Mouse (Mus musculus) 416B (cell line): ENCODE data around the gene St8sia1.
A peak's percentile ranks its signal among the peaks of the same experiment; 100 is the strongest.

Source experiments
- DNase-seq: peaks from one replicate; pipeline ENCODE4 v3.0.0; 2011; ENCODE audit warnings: low read depth

The St8sia1 gene

DNA sequence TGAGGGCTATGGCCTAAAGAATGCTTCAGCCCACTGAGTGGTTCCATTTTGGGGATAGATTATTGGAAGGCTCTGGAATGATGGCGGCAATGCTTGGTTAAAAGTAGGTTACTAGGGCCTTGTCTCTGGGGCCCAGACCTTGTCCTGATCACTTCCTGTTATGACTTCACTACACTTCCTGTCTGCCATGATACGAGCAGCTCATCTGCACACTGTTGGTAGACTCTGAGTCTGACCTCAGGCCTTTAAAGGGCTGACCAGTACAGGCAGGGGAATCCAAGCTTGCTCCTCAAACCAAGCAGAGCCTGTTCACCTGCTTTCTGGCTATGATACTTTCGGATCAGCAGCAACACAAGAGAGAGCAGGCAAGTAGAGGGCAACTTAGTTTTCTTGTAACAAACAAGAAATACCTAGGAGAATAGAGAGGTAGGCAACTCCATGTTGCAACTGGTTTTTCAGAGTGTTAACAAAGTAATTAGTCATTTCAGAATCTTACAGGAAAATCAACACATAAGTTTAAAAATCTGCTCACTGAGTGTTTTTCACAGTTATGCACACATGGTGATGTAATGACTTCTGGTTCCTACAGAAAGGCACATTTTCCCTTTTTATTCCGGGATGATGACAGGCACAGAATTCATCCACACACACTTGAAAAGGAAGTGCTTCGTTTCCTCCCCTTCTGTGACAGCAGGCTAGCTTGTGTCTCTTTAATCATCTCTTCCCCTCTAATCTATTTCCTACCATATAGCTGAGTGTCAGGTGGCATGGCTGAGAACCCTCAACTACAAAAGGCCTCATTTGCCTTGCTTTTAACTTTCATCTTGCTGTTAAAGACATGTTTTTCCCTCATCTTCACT is 55.1 kb downstream of the St8sia1 start:
- peak; percentile 65 for DNase-seq

DNA sequence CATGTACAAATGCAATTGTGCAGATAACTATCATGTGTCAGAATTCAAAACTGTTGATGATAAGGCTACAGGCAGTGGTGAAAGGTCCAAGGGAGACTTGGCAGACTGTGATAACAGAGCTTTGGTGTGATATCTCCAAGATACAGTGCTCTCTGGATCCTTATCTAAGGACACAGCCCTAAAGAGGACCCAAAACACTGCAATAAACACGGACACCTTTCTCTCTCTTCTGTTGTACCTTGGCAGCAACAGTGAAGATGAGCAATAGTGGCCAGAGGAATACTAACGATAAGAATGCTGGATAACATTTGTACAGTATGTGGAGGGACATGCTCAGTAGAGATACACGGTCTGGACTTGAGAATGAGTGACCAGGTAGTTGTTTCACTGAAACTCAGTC is 55.8 kb downstream of the St8sia1 start:
- DNase-seq, result peak; percentile 31

DNA sequence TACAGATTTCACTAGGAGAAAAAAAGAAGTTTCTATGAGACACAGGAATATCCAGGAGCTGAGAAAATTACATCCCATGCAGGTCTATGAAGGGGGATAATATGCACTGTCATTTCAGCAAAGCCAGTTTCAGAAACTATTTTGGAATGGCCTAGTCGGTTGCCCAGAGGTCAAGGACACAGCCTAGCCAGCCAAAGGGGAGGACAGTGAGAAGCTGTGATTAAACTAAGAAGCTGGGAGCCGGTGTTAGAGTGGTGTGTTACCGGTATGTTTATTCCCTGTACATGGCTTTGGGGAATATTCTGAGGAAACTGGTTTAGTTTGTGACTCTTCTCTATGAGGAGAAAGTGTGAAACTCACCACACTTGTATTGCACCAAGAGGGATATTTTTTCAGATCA is 68.9 kb downstream of the St8sia1 start:
- DNase-seq, result no peak

DNA sequence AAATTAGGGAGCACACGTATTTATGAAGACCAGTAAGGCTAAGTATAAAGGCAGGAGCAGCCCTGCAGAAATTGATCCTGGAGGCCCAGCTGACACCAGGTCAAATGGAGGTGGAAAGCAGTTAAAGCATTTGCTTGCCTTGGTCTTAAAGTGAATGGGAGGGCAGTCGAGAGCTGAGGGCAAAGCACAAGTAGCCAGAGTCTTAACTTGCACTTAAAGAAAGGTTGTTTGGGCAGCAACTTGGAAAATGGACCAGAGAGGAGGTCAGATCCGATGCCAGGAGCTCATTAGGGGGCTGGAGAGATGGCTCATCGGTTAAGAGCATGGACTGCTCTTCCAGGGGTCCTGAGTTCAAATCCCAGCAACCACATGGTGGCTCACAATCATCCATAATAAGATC is 70.5 kb downstream of the St8sia1 start:
- no peak for DNase-seq

DNA sequence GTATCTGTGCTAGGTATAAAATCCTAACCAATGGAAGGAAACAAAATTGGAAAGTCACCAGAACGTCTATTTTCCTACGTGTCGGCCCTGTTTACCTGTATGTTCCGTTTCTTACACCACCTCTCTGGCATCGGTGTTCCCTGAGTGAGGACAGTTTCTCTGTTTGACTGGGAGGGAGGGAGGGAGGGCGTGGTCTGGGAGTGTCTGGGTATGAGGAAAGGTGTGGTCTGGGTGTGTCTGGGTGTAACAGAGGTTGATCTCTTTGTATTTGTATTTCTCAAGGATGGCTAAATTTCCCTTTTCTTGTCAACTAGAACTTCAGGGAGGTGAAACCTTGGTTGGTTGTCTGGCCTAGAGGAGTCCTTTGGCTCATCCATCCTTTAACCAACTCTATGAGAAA is 73.9 kb downstream of the St8sia1 start:
- no peak for DNase-seq

DNA sequence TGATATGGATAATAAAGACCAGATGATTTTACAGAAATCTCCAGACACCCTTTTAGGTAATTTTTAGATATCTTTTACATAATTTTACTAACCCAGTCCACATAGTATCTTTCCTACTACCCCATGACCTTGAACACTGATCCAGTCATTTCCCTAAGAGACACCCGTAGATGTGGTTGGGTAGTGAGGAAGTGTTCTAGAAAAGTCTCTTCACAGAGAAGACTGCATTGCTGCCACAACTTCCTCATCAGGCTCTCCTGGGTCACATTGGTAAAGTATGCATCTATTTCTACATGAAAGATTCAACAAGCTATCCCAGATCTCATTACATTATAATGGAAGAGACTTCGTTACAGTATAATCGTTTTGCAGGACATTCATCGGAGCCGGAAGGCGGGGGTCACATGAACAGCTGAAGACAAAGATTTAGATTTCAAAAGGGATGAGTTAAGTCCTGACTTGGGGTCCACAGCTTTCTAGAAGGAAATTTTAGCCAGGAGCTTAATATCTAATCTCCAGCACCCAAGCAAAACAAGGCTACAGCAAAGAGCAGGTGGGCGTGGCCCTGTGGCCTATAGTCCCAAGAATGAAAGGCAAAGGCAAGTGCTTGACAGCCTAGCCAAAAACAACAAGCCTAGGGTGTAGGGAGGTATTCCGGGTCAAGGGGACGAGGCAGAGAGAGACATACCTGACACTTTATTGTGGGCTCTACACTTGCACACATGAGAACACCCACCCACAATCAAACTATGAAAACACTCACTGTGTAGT is 75.1 kb downstream of the St8sia1 start:
- DNase-seq, result peak; percentile 88

DNA sequence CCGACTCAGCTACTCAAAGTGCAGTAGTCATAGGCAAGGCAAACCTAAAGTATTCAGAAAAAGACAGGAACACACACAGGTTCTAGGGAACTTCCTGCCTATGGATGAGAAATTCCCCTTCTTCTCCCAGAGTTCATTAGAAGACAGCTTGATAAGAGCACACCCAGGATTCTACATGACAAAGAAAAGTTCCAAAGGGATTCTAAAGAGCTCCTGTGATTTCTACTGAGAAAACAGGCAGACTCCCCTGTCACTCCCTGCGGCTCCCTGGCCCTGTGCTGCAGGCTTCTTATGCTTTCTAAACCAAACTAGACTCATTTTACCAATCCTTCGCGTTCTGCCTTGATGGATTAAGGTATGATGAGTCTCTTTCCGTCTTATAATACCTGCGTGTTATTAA is 75.9 kb downstream of the St8sia1 start:
- no peak for DNase-seq

DNA sequence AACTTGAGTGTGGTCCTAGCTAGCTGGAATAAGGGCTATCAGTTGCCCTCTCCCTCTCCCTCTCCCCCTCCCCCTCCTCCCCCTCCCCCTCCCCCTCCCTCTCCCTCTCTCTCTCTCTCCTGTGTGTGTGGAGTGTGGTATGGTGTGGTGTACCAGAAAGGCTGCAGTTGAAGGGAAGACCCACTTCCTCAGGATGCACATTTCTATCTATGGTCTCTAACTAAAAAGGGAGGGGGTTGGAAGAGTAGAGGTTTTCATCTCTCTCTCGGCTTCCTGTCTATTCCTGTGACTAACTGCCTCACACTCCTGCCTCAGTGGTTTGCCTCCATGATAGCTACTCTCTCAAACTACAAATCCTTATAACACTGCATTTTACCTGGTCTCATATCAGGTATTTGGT is 76.9 kb downstream of the St8sia1 start:
- DNase-seq, result peak; percentile 89

DNA sequence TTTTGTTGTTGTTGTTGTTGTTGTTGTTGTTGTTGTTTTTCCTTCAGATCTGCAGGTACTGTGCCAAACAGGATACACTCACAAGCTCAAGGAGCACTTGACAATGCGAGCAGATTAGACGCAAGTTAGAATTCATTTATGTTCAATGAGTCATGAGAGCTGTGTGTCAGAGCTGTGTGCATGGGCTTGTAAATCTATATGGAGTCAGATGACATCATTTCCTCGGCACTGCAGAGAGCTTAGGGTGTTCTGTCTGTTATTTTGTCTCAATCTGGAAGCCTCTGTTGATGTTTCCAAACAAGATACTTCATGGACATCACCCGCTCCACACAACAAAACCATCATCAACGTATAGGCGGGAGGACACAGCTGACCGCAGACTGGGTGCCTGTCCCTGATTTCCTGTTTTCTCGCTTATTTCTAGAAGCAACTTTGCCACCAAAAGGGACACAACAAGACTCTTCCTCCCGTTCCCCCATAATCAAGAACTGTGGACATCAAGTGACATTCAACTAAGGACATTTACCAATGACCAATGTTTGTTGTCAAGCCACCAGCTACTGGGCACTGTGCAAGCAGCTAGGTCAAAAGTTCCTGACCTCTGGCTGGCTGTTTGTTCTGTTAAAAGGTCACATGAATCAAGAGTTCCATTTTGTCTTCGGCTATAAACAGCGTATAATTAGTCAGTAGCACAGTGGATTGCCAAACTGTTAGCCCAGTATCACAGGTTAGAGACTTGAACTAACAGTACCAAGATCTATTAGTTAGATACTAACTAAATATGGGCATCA is 78.7 kb downstream of the St8sia1 start:
- DNase-seq, result peak; percentile 70

DNA sequence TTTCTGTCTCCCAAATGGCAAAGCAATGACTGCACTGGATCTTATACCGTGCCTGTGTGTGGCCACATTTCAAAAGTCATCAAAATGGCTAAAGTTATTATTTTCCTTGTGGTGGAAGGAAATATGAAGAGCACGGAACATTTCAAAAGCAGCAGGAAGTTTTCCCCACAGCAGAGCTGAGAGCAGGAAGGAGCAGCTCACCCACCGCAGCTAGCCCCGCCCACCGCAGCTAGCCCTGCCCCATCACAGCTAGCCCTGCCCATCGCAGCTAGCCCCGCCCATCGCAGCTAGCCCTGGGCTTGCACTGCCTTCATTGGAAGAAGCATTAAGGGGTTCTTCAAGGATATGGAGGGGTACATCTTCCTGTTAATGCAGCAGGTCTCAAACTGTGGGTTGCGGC is 80.1 kb downstream of the St8sia1 start:
- DNase-seq, result peak; percentile 80

DNA sequence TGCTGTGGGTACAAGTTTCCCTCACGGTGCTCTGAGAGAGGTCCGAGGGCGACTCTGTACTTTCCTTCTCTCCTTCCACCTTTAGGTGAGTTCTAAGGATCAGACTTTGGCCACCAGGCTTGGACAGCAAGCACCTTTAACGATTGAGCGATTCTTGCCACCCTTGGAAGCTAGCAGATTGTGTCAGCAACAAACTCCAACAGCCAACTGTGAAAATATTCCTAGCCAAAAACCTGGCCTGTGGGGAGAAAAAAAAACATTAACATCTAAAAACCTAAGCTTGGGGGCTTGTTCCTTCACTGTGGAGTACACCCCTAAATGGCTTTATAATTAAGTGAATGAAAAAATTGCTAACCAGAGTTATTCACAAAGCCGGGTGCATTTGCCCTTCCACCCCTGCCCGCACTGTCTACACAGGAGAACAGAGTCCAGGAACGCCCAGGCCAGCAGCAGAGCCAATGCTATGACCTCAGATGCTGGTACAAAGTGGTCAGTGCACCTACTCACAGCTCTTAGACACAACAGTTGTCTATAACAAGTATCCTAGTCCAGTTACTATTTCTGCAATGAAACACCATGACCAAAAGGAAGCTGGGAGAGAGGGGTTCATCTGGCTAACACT is 83.3 kb downstream of the St8sia1 start:
- no peak for DNase-seq

DNA sequence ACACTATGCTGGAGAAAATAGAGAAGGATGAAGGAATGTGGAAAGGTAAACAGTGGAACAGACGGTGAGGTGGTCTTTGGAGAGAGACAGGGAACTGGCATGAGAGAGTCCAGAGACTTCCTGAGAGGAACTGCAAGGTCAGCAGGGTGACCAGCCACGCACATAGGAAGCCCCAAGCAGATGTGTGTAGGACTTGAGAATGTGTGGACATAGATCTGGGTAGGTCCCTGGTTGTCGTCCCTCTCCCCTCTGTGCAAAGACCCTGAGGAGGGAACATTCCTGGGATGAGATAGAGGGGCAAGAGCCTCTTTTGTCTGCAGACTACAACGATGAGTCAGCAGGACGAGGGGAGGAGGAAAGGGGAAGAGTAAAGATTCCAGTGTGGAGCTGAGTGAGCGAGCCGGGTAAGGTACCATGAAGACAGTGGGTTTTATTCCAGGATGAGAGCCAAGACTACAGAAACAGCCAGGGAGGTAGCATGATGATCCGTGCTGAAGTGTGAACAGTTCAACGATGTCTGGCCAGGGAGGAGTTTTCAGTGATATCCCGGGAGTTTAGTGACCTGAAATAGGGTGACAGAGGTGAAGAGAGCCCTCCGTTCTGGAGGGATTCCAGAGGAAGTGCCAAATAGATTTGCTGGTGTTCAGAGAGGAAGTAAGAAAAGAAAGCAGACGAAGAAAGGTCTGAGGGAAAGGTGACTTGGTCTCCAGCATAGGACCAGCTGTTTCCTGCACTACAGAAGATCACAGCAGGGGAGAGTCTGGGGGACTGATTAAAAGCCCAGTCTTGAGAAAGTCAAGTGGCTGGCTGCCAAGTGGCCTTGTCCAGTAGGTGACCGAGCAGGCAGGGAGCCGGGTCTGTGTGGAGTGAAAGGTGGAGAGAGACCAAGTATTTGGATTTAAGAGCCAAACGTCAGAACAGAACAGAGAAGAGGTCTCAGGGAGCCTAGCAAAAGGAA is 85.2 kb downstream of the St8sia1 start:
- peak; percentile 89 for DNase-seq

DNA sequence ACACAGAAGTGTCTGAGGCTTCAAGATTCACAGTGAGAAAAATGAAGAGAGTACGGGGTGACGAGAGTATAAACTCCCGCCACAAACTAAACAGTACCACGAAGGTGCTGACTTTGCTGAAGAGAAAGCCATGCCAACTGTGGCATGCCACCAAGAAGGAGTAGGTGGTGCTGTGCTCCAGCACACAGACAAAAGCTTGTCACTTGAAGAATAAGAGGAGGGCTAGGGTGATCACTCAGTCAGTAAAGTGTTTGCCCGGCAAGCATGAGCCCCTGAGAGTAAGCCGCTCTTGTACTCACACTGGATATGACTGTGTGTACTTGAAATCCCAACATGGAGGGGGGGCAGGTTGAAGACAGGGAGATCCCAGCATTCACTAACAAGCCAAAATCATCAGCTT is 87.0 kb downstream of the St8sia1 start:
- DNase-seq, result no peak

DNA sequence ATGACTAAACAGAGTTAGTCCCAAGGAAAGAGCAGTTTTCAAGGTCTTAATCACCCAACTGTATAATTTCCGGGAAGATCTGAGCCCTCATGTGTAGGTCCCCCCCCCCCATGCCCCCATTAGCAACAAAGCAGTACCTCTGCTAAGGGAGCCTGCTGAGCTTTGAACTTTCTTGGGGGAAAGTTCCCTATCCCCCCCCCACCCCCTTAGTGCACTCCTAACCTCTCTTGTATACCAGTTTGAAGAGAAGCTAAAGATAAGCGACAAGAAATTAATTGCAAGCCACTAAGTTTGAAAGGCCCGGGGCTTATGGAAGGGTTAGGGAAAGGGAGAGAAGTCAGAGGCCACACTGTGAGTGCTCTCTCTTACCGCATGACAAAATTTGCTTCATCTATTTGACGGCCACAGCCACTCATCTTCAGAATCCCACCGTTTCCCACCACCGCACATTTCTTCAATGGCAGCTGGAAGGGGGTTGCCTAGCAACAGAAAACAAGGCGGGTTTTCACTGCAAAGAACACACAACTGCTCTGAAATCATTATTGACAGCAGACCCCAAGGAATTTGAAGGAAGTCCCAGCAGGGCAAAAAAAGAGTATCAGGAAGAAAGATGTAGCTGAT is 87.9 kb downstream of the St8sia1 start:
- DNase-seq, result no peak

DNA sequence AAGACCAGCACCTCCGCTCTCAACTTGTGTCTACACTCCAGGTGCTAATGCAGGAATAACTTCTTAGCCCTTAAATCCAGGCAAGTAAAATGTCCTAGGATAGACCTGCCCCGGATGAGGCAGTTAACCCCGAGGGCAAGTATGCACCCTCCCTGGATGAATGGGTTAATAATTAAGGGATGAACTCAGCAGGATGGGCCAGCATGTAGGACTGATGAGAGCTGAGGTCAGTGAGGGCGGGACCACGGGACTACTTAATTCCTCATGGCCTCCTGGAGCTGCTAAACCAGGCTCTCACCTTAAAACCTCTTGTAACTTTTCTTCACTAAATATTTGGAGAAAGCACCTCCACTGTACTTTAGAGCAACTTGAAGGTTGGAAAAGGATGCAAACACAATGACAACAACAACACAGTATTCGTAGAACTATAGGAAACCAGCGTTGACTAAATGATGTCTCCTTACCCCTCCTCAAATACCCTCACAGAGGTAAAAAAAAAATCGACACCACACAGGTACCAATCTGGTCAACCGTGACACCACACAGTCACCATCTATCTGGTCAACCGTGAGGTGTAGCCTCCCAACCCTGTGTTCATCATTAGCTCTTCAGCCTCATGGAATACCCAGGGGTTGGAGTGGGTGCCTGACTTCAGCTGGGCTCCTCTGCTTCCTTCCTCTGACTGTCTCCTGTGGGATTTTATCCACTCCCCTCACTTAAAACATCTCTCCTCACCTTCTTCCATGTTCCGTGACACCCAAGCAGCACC is 90.3 kb downstream of the St8sia1 start:
- no peak for DNase-seq

DNA sequence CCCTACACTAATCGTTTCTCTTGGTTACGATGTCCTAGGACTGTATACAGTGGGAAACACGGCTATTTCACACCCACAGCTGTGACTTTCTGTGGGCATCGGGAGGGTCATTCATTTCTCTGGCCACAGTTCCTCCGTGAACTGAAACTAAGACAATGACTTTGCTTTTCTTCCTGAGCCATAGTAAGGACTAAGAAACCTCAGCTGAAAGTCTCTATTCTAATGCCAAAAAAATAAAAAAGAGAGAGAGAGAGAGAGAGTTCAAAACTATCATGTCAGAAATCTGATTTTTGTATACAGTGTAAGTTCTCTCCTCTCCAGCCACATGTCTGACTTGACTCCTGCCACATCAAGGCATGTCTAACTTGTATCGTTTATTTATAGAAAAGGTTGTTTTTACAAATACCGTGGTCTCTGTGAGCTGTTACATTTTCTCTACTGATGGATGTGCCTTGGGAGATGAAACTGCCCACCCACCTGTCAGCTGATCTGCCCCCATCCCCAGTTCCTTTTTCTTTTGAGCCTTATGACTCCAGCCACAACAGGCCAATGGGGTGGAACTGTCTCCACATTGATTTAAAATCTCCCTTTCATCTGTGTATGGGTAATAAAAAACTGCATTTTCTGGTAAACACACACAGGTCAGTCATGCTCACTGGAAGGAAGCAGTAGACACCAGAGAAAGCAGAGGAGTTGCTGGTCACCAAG is 94.4 kb downstream of the St8sia1 start:
- no peak for DNase-seq

DNA sequence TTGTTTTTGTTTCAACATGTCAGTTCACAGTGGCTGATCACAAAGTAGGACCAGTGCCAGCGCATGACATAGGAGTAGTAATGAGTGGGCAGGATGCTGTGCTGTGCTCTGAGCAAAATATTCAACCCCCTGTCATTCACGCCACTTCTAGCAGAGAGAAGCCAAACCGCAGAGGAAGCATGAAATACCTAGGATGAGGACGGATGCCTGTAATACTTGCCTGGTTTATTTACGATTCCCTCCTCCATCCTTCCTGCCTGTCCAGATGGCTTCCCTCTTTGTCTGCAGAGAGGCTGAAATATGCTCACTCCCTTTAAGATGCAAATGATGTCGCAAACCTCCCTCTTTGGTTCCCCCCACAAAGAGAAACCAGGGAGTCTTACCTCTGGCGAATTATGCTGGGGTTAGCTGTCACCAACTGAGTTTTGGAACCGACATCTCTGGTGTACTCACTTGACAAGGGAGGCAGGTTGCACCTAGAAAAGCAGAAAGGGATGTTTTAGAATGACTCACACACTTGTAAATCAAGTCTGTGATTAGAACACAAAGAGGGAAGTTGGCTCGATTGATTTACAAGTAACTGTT is 96.7 kb downstream of the St8sia1 start:
- peak; percentile 97 for DNase-seq

DNA sequence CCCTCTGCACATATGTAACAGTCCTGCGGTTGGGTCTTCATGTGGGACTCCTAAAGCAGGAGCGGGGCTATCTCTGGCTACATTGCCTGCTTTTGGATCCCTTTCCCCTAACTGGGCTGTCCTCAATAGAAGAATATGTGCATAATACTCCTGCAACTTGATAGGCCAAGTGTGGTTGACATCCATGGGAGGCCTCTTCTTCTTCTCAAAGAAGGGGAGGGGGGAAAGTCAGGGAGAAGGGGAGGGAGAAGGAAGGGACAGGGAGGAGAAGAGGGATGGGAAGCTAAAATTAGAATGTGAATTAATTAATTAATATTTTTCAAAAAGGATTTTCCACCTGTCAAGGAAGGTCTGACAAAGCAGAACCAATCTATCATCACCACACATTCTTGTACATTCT is 97.2 kb downstream of the St8sia1 start:
- DNase-seq, result no peak

DNA sequence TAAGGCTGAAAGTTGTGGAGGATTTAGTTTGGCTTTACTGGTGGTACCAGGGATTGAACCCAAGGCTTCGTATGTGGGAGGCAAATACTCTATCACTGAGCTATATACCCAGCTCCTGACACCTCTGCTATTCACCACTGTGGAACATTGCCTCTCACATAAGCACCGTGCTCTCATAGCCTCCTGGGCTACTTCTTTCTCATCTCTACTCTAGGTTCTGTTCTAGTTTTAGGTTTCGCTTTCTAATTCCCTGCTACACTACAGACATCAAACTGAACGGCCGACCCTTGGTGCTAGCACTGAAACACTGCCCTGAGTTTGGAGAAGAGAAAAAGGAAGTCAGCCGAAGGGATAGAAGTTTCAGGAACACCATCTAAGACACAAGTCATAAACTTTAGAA is 99.1 kb downstream of the St8sia1 start:
- no peak for DNase-seq
